Mouse (Mus musculus) erythroid progenitor cell, adult 5-6 weeks (primary cell): ENCODE data around the gene Tcp10b. TPM values are rescaled to one million over a fixed set of nuclear protein-coding genes. Genes with fewer than 3 reads are reported as not detected.
A peak's percentile ranks its signal among the peaks of the same experiment; 100 is the strongest.
"Not testable (repeated sequence)": the region's sequence is repeated elsewhere in the genome, so short reads cannot be mapped to it uniquely, and the experiment has no call there.

ENCODE experiments used
- ATAC-seq: replicated peaks from 2 replicates; pipeline ENCODE4 v1.8.0; 2016; ENCODE audit warnings: moderate number of reproducible peaks, mild to moderate bottlenecking, moderate TSS enrichment, inconsistent platforms; ENCODE audit not compliant: poor library complexity, low FRiP score, severe bottlenecking
- total RNA-seq, 2 experiments: library from RNA; stranded (forward) in 1 of 2; stranded (reverse) in 1 of 2; fragments of 150-400 nt in 1 of 2; fragments of 186-747, 209-891 nt in 1 of 2; gene quantifications; 2 replicates each; pipeline versions ENCODE4 v1.2.3 to v1.2.4; 2015 to 2017; ENCODE audit warnings: low replicate concordance in 2 of 2

Tcp10b gene
- total RNA-seq (2015; ENCODE audit: low replicate concordance) (not detected in 2 replicates), total RNA-seq (2017; ENCODE audit: low replicate concordance) (0.39 TPM in 1 of 2 replicates, not detected in the other)

- ATAC-seq = not testable (repeated sequence)
Observed at GRCm38 (mm10) chr17:13060804-13061203, at the start of gene Tcp10b. Gene Tcp10b (plus strand): TSS chr17:13061104.

GRCm38 (mm10) chr17:13013316-13013715 lies 47.6 kb upstream of the Tcp10b start:
- ATAC-seq = no peak

- peak; percentile 50; the same call in 1 of the 2 replicates for ATAC-seq
Observed at GRCm38 (mm10) chr17:13036627-13037192, 24.2 kb upstream of the Tcp10b start.

- peak; percentile 27; the same call in 1 of the 2 replicates for ATAC-seq
Observed at GRCm38 (mm10) chr17:13043846-13044673, 16.8 kb upstream of the Tcp10b start.

GRCm38 (mm10) chr17:13052124-13052813 lies 8.6 kb upstream of the Tcp10b start, which contains the start of gene Gpr31b:
Gene Gpr31b (minus strand): TSS chr17:13052296.
- ATAC-seq = not testable (repeated sequence)

GRCm38 (mm10) chr17:13062882-13063281 lies 2.0 kb downstream of the Tcp10b start:
- ATAC-seq = not testable (repeated sequence)

GRCm38 (mm10) chr17:13067864-13068385 lies 7.0 kb downstream of the Tcp10b start:
- not testable (repeated sequence) for ATAC-seq

GRCm38 (mm10) chr17:13069227-13069626 lies 8.3 kb downstream of the Tcp10b start:
- ATAC-seq = not testable (repeated sequence)

GRCm38 (mm10) chr17:13091510-13091909 lies 30.6 kb downstream of the Tcp10b start:
- ATAC-seq = not testable (repeated sequence)

GRCm38 (mm10) chr17:13092100-13092764 lies 31.3 kb downstream of the Tcp10b start:
- ATAC-seq = not testable (repeated sequence)

GRCm38 (mm10) chr17:13092960-13093359 lies 32.1 kb downstream of the Tcp10b start:
- not testable (repeated sequence) for ATAC-seq

- not testable (repeated sequence) for ATAC-seq
Observed at GRCm38 (mm10) chr17:13106563-13106962, 45.7 kb downstream of the Tcp10b start.

- ATAC-seq = not testable (repeated sequence)
Observed at GRCm38 (mm10) chr17:13112504-13113291, 51.8 kb downstream of the Tcp10b start.

- not testable (repeated sequence) for ATAC-seq
Observed at GRCm38 (mm10) chr17:13123308-13124038, 62.6 kb downstream of the Tcp10b start.

- ATAC-seq = not testable (repeated sequence)
Observed at GRCm38 (mm10) chr17:13124241-13124640, 63.3 kb downstream of the Tcp10b start.

GRCm38 (mm10) chr17:13129324-13129723 lies 68.4 kb downstream of the Tcp10b start:
- not testable (repeated sequence) for ATAC-seq

GRCm38 (mm10) chr17:13129737-13130465 lies 69.0 kb downstream of the Tcp10b start:
- not testable (repeated sequence) for ATAC-seq
